10 mouse cellular contexts compared by ENCODE assay signal in genomic region chr13:60743381-60744077, GRCm38 (mm10). TPM values are rescaled to one million over a fixed set of nuclear protein-coding genes. Genes with fewer than 3 reads are reported as not detected.
DNase-seq lines count a peak whose midpoint lies in the region; ATAC-seq and TF ChIP-seq lines count a peak whose summit lies in the region.
"Had no signal": no experiment of that assay in that cellular context is flagged by ENCODE, and none has a peak within 500 bp of the region (broad histone marks: within the 10 kb centered on the region; RNA-seq: fewer than 3 reads in every experiment).

No protein-coding gene starts in this region.

- H3K27me3 ChIP-seq in embryonic facial prominence, embryonic 12.5 days = no peaks in the 10 kb centered on the region
- H3K27me3 ChIP-seq in hindbrain, embryonic 12.5 days = no peaks in the 10 kb centered on the region
- no peaks in the 10 kb centered on the region for H3K27me3 ChIP-seq in midbrain, postnatal 0 days (ENCODE audit: insufficient read depth, low read length)
- H3K27me3 ChIP-seq: embryonic facial prominence, embryonic 13.5 days had no signal

- peaks cover 22% of the 10 kb centered on the region for H3K36me3 ChIP-seq in embryonic facial prominence, embryonic 12.5 days
- peaks cover 34% of the 10 kb centered on the region for H3K36me3 ChIP-seq in hindbrain, embryonic 12.5 days
- H3K36me3 ChIP-seq in midbrain, postnatal 0 days (ENCODE audit: insufficient read depth, low read length) = peaks cover 40% of the 10 kb centered on the region

- H3K4me2 ChIP-seq in embryonic facial prominence, embryonic 12.5 days (replicated peaks) = no peak overlapping the region
- H3K4me2 ChIP-seq in hindbrain, embryonic 12.5 days (replicated peaks) = no peak overlapping the region
- H3K4me2 ChIP-seq in midbrain, postnatal 0 days (ENCODE audit: low read depth, low read length, poor library complexity, severe bottlenecking) = no peak overlapping the region
- H3K4me2 ChIP-seq: embryonic facial prominence, embryonic 13.5 days had no signal

- WGBS in embryonic facial prominence, embryonic 12.5 days = 83% methylated on average over 13 of the region's 13 CpGs
- 80% methylated on average over 13 of the region's 13 CpGs for WGBS in hindbrain, embryonic 12.5 days
- WGBS in midbrain, postnatal 0 days = 58% methylated on average over 13 of the region's 13 CpGs

- H3K4me1 ChIP-seq in embryonic facial prominence, embryonic 12.5 days = no peaks in the 10 kb centered on the region
- no peaks in the 10 kb centered on the region for H3K4me1 ChIP-seq in hindbrain, embryonic 12.5 days
- H3K4me1 ChIP-seq in midbrain, postnatal 0 days (ENCODE audit: insufficient read depth, low read length) = no peaks in the 10 kb centered on the region
- H3K4me1 ChIP-seq: embryonic facial prominence, embryonic 13.5 days had no signal

- H3K4me3 ChIP-seq in embryonic facial prominence, embryonic 12.5 days = no peak overlapping the region
- H3K4me3 ChIP-seq in hindbrain, embryonic 12.5 days = no peak overlapping the region
- H3K4me3 ChIP-seq in midbrain, postnatal 0 days (ENCODE audit: low read depth, low read length) = no peak overlapping the region
- H3K4me3 ChIP-seq: embryonic facial prominence, embryonic 13.5 days had no signal

- peak; percentile 6; the same call in 1 of the 2 replicates for ATAC-seq in embryonic facial prominence, embryonic 12.5 days (ENCODE audit: insufficient number of reproducible peaks, insufficient read depth, low FRiP score, low TSS enrichment)
- ATAC-seq in hindbrain, embryonic 12.5 days (ENCODE audit: low FRiP score) = peak; percentile 14
- ATAC-seq in midbrain, postnatal 0 days (ENCODE audit: low FRiP score) = 0 out of 2 replicates have a peak, but pooled peaks have one; percentile 7

- H3K9me3 ChIP-seq in embryonic facial prominence, embryonic 12.5 days = no peaks in the 10 kb centered on the region
- no peaks in the 10 kb centered on the region for H3K9me3 ChIP-seq in hindbrain, embryonic 12.5 days (replicated peaks)
- H3K9me3 ChIP-seq in midbrain, postnatal 0 days (ENCODE audit: low read length) = no peaks in the 10 kb centered on the region
- H3K9me3 ChIP-seq: embryonic facial prominence, embryonic 13.5 days had no signal

- no peak for TF ChIP-seq CTCF in midbrain, postnatal 0 days (IDR thresholded peaks at IDR 0.05)

- DNase-seq in lung, postnatal 36 days = peak; percentile 47
- no peak for DNase-seq in lung, postnatal 25 days (ENCODE audit: low spot score)
- DNase-seq in midbrain, postnatal 0 days (ENCODE audit: low spot score) = no peak
- no peak for DNase-seq in right cerebral cortex, postnatal 36 days (ENCODE audit: low spot score in 2 of 2)
- no peak for DNase-seq in spleen, postnatal 14 days (ENCODE audit: low spot score in 2 of 2)
- DNase-seq in left cerebral cortex, adult 11 months (ENCODE audit: low spot score) = no peak

- no peak overlapping the region for H3K27ac ChIP-seq in embryonic facial prominence, embryonic 12.5 days
- no peak overlapping the region; the same call in 1 of the 2 replicates for H3K27ac ChIP-seq in hindbrain, embryonic 12.5 days
- H3K27ac ChIP-seq in midbrain, postnatal 0 days (ENCODE audit: low read depth, low read length) = no peak overlapping the region
- H3K27ac ChIP-seq: embryonic facial prominence, embryonic 13.5 days had no signal

- H3K9ac ChIP-seq in embryonic facial prominence, embryonic 12.5 days = no peak overlapping the region
- H3K9ac ChIP-seq in hindbrain, embryonic 12.5 days = no peak overlapping the region
- H3K9ac ChIP-seq in midbrain, postnatal 0 days (replicated peaks; ENCODE audit: low read length, poor library complexity, severe bottlenecking) = no peak overlapping the region
- H3K9ac ChIP-seq: embryonic facial prominence, embryonic 13.5 days had no signal

RNA-seq across cellular contexts. Expression of gene BC051665, which starts 42.6 kb away (rescaled TPM):
- not detected in 2 replicates for polyA plus RNA-seq in embryonic facial prominence, embryonic 12.5 days (2016; fragmentation: Nextera tagmentation; extraction: Ambion mirVana)
- polyA plus RNA-seq in hindbrain, embryonic 12.5 days (2016; fragmentation: Nextera tagmentation; extraction: Ambion mirVana) = not detected in 2 replicates
- total RNA-seq in midbrain, postnatal 0 days (2014; rRNA removed) = not detected in 2 replicates
- polyA plus RNA-seq in midbrain, postnatal 0 days (2015; fragmentation: Nextera tagmentation; extraction: Ambion mirVana) = not detected in 2 replicates
- polyA plus RNA-seq: embryonic facial prominence, embryonic 13.5 days; large intestine, adult 2 months had no signal

RNA-seq across cellular contexts. Expression of gene Ctsll3, which starts 59.1 kb away (rescaled TPM):
- polyA plus RNA-seq in embryonic facial prominence, embryonic 12.5 days (2016; fragmentation: Nextera tagmentation; extraction: Ambion mirVana) = not detected in 2 replicates
- not detected in 2 replicates for polyA plus RNA-seq in hindbrain, embryonic 12.5 days (2016; fragmentation: Nextera tagmentation; extraction: Ambion mirVana)
- not detected in 2 replicates for total RNA-seq in midbrain, postnatal 0 days (2014; rRNA removed)
- not detected in 2 replicates for polyA plus RNA-seq in midbrain, postnatal 0 days (2015; fragmentation: Nextera tagmentation; extraction: Ambion mirVana)
- polyA plus RNA-seq: embryonic facial prominence, embryonic 13.5 days; large intestine, adult 2 months had no signal
